ENCODE assay signal across 13 mouse cellular contexts in the genomic region with DNA sequence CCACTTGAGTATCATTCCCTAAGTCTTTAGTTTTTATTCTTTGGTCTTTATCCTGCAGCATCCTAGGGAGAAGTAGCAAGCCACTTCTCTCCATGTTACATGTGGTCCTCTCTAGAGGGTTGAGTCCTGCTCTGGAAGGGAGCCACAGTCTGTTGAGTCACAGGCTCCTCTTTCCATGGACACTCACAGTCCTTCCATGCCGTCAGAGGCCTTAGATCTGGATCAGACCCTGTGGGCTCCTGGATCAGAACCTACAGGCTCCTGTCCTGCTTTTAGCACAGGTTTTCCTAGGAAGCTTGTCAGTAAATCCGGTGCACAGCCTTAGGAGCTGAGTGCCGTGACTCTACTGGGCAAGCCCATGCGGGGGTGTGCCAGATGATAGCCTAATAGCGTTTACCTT. TPM values are rescaled to one million over a fixed set of nuclear protein-coding genes. Genes with fewer than 3 reads are reported as not detected.
"Had no signal": no experiment of that assay in that cellular context is flagged by ENCODE, and none has a peak within 500 bp of the region (broad histone marks: within the 10 kb centered on the region; RNA-seq: fewer than 3 reads in every experiment).

No protein-coding gene starts in this region.

- H3K9ac ChIP-seq: liver, embryonic 15.5 days; midbrain, embryonic 12.5 days had no signal

- H3K4me2 ChIP-seq: liver, embryonic 11.5 days; liver, embryonic 15.5 days; midbrain, embryonic 12.5 days had no signal

- H3K27ac ChIP-seq: left cerebral cortex, adult 2 months; limb, embryonic 10.5 days; liver, embryonic 15.5 days; macrophage; midbrain, embryonic 12.5 days had no signal

- DNase-seq: kidney, postnatal 25 days; lung, adult 2 months; lung, postnatal 10 days; right cerebral cortex, adult 18-20 months; right cerebral cortex, postnatal 25 days had no signal

- ATAC-seq: midbrain, embryonic 16.5 days had no signal

- H3K36me3 ChIP-seq: limb, embryonic 10.5 days; liver, embryonic 15.5 days; midbrain, embryonic 12.5 days had no signal

- H3K4me3 ChIP-seq: left cerebral cortex, adult 2 months; limb, embryonic 10.5 days; liver, embryonic 15.5 days; megakaryocyte, embryonic 14.5 days; midbrain, embryonic 12.5 days had no signal

- H3K27me3 ChIP-seq: liver, embryonic 15.5 days; midbrain, embryonic 12.5 days had no signal

- H3K9me3 ChIP-seq: limb, embryonic 10.5 days; liver, embryonic 15.5 days; megakaryocyte, embryonic 14.5 days; midbrain, embryonic 12.5 days had no signal

RNA-seq across cellular contexts. Expression of gene Rph3al, which starts 4.9 kb away (rescaled TPM):
- polyA plus RNA-seq: macrophage had no signal
